Mouse (Mus musculus) lung, adult 2 months (tissue): ENCODE data around the gene Pcna.

ENCODE experiments used
- CTCF ChIP-seq: fragments of 200-500 bp; IDR thresholded peaks from 2 replicates; pipeline ENCODE4 v1.5.1; 2011; ENCODE audit warnings: mild to moderate bottlenecking, low read length, control low read depth; ENCODE audit not compliant: insufficient read depth
- POLR2A ChIP-seq: fragments of 200-500 bp; IDR thresholded peaks from 2 replicates; pipeline ENCODE4 v1.6.1; 2011; ENCODE audit warnings: low read depth, mild to moderate bottlenecking, control low read depth, low read length, borderline replicate concordance; ENCODE audit errors: extremely low read depth

DNA sequence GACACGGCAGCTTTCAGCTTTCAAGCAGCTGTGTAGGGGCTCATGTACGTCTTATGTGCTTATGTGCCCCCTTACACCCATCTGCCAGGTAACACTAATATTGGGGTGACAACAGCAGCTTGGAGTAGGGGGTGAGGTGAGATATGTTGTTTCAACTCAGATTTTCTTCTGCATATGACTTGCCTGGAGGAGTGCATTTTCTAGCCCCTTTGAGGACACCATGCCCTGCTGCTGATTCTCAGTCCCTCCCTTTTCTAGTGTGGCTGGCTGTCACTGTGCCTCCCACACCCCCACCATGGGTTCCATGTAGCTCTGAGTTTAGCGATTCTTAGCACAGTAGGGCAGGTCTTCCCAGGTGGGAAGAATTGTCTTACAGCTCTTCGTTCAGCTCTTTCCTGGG lies 48.3 kb upstream of the Pcna start:
- TF ChIP-seq CTCF (no peak), POLR2A (no peak)
